Mouse (Mus musculus): ENCODE results near the gene Mob3a.

The Mob3a gene

GRCm38 (mm10) chr10:80705479-80705878 is 3.7 kb upstream of the Mob3a start:
- no peak for TF ChIP-seq GATA4 (IDR thresholded peaks at IDR 0.05; ENCODE audit: insufficient replicate concordance, low read length)

GRCm38 (mm10) chr10:80705033-80705432 is 3.3 kb upstream of the Mob3a start:
- no peak for TF ChIP-seq GATA4 (IDR thresholded peaks at IDR 0.05; ENCODE audit: insufficient replicate concordance, low read length)

GRCm38 (mm10) chr10:80704418-80704817 is 2.6 kb upstream of the Mob3a start:
- no peak for TF ChIP-seq GATA4 (IDR thresholded peaks at IDR 0.05; ENCODE audit: insufficient replicate concordance, low read length)

- no peak for TF ChIP-seq GATA4 (IDR thresholded peaks at IDR 0.05; ENCODE audit: insufficient replicate concordance, low read length)
These were observed 1.9 kb upstream of the Mob3a start for GRCm38 (mm10) chr10:80703643-80704042.

- no peak; the same call in 1 of the 2 replicates for TF ChIP-seq GATA4 (IDR thresholded peaks at IDR 0.05; ENCODE audit: insufficient replicate concordance, low read length)
These were observed 986 bp upstream of the Mob3a start for GRCm38 (mm10) chr10:80702536-80703390.

- no peak for TF ChIP-seq GATA4 (IDR thresholded peaks at IDR 0.05; ENCODE audit: insufficient replicate concordance, low read length)
These were observed 1.0 kb downstream of the Mob3a start for GRCm38 (mm10) chr10:80700732-80701131.

- TF ChIP-seq GATA4 (IDR thresholded peaks at IDR 0.05; ENCODE audit: insufficient replicate concordance, low read length) = no peak
These were observed 1.7 kb downstream of the Mob3a start for GRCm38 (mm10) chr10:80700038-80700504.

- no peak for TF ChIP-seq GATA4 (IDR thresholded peaks at IDR 0.05; ENCODE audit: insufficient replicate concordance, low read length)
These were observed 3.2 kb downstream of the Mob3a start for GRCm38 (mm10) chr10:80698605-80699004.

- TF ChIP-seq GATA4 (IDR thresholded peaks at IDR 0.05; ENCODE audit: insufficient replicate concordance, low read length) = no peak
These were observed 4.0 kb downstream of the Mob3a start for GRCm38 (mm10) chr10:80697812-80698211.

GRCm38 (mm10) chr10:80697393-80697787 is 4.4 kb downstream of the Mob3a start:
- TF ChIP-seq GATA4 (IDR thresholded peaks at IDR 0.05; ENCODE audit: insufficient replicate concordance, low read length) = no peak

GRCm38 (mm10) chr10:80696502-80697392 is 5.0 kb downstream of the Mob3a start:
- no peak for TF ChIP-seq GATA4 (IDR thresholded peaks at IDR 0.05; ENCODE audit: insufficient replicate concordance, low read length)

GRCm38 (mm10) chr10:80695801-80696501 is 5.8 kb downstream of the Mob3a start:
- TF ChIP-seq GATA4 (IDR thresholded peaks at IDR 0.05; ENCODE audit: insufficient replicate concordance, low read length) = no peak

GRCm38 (mm10) chr10:80695186-80695585 is 6.6 kb downstream of the Mob3a start:
- TF ChIP-seq GATA4 (IDR thresholded peaks at IDR 0.05; ENCODE audit: insufficient replicate concordance, low read length) = no peak

- no peak for TF ChIP-seq GATA4 (IDR thresholded peaks at IDR 0.05; ENCODE audit: insufficient replicate concordance, low read length)
These were observed 7.4 kb downstream of the Mob3a start for GRCm38 (mm10) chr10:80694159-80694938.
